Mouse (Mus musculus) spleen, embryonic (tissue): Measurements from ENCODE around the gene Atp5f1.

Experiments
- CTCF ChIA-PET: fragments of 350-600 bp; sonication (Branson Sonifier 250); formaldehyde crosslinking; loops from one replicate; lab custom pipeline; 2022; lab: Charles Lee

Atp5f1 gene

DNA sequence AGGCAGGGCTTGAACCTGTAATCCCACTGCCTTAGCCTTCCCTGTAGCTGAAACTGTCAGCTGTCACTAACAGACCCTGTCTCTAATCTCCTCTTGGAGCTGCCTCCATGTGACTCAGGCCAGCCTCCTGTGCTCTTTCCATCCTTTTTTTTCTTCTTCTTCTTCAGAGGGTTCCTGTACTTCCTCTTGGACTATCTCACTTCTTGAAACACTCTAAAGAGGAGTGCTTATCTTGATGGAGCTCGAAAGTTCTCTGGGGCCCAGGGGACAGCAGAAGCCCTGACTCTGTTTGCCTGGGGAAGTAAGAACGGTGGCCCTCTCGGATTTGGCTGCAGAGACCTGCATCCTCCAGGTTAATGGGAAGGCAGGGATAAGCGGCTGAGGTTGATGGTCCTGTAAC, 55.7 kb downstream of the Atp5f1 start:
- CTCF ChIA-PET: interaction anchor here (0.7 to 1.1 kb wide), 2 partner anchors 197 to 229 kb away, joined by 4 to 6 read pairs; no protein-coding TSS in a partner anchor

- CTCF ChIA-PET: no interaction called here
These were observed 58.4 kb downstream of the Atp5f1 start for GRCm38 (mm10) chr3:105901468-105901867.

- CTCF ChIA-PET: no interaction called here
These were observed 59.2 kb downstream of the Atp5f1 start for GRCm38 (mm10) chr3:105900716-105901115.

DNA sequence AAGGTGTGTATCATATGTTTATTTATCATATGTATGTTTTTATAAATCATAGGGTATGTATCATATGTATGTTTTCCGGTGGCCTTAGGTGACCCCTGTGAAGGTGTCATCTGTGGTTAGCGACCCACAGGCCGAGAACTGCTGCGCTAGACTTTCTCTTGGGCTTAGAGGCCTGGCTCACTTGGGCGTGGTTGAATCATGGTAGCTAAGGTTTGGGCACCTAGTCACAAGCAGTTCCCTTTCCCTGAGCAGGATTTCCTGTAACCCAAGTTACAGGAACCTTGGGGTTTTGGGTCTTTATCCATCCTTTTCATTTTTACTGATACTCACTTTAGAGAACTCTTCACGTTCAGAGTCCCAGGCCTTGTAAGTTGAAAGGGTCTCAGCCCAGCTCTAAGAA, 59.6 kb downstream of the Atp5f1 start:
- CTCF ChIA-PET: interaction anchor here (0.7 kb wide), 1 partner anchor 27 kb away, joined by 3 read pairs; no protein-coding TSS in a partner anchor

DNA sequence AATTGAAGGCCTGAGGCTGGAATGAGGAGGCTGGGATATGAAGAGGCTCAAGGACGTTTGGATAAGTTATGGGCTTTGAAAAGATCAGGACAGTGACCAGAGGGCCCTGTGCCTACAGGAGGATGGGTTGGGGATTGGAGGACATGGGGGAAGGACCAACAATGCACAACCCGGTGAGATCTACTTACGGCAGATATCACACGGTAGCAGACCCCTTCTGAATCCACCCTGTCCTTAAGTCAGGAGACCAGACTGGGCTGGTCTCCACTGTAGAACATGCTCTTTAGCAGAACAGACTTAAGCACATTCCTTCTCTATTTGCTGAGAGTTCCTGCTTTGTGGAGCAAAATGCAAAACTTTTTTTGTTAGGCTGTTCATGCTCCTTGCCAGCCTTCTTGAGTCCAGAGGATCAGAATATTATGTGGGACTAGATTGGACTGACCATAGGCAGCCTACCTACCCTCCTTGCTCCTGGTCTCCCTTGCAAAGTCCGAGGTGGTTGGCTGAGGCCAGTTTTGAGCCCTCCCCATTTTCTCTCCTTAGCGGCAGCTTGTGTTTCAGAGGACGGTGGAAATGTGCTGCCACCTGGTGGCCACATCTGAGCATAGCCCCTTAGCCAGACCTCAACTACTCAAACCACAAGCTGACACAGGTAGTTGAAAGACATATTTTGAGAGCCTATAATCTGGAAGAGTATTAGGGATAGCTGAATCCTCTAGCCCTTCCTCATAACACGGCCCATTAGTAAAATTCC, 60.3 kb downstream of the Atp5f1 start:
- CTCF ChIA-PET: interaction anchor here (0.5 to 0.7 kb wide), 2 partner anchors 28 to 279 kb away, joined by 3 to 7 read pairs; no protein-coding TSS in a partner anchor

DNA sequence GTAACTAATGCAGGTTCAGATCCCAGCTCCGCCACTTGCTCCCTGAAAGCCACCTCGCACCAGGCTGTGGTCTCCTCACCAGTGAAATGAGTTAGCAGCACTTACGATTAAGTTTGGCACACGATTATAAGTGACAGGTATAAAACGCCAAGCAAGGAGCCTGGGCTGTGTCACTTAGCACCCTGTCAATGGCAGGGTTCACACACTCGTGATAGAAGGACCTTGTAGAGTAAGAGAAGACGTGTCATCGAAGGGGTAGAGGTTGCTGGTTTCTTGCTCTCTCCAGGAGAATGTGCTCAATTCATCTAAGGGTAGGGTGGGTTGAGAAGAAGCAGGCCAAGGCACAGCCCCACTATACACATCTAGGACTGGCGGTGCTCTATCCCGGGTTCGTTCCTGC, 61.0 kb downstream of the Atp5f1 start:
- CTCF ChIA-PET: interaction anchor here (0.7 kb wide), 1 partner anchor 177 kb away, joined by 19 read pairs; no protein-coding TSS in a partner anchor

DNA sequence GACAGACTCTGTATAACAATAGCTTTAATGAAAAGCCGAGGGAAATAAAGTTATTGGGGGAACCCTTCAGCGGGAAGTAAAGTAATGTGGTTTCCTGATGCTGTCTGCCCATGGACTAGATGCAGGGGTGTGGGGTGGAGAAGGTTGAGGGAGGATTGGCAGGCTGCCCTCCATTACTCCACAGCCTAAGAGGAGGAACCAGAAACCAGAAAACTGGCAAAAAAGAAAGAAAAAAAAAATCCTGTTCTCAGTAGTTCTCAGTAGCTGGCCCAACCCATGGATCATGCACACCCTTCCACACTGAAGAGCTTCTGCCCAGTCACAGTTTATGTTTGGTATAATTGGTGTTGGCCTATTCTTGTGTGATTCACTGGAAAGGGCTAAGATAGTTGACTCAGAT, 61.6 kb downstream of the Atp5f1 start:
- CTCF ChIA-PET: interaction anchor here (0.7 kb wide), 1 partner anchor 176 kb away, joined by 19 read pairs; no protein-coding TSS in a partner anchor

DNA sequence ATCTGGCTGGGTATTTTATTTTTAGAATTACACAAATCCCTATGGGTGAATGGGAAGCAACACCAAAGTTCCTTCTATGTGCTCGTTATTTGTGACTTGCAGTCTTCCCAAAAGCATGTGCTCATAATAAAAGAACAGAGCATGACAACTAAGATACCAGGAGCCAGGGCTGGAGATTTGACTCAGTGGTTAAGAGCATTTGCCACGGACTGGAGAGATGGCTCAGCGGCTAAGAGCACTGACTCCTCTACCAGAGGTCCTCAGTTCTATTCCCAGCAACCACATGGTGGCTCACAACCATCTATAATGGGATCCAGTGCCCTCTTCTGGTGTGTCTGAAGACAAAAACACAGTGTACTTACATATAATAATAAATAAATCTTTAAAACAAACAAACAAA, 63.1 kb downstream of the Atp5f1 start:
- CTCF ChIA-PET: interaction anchor here (0.5 kb wide), 1 partner anchor 48 kb away, joined by 3 read pairs; no protein-coding TSS in a partner anchor

GRCm38 (mm10) chr3:105894601-105895592, 65.0 kb downstream of the Atp5f1 start:
- CTCF ChIA-PET: no interaction called here

GRCm38 (mm10) chr3:105893941-105894391, 65.9 kb downstream of the Atp5f1 start:
- CTCF ChIA-PET: no interaction called here
